Mouse (Mus musculus) olfactory bulb, adult 2 months (tissue): ENCODE measurements around the gene Vrk3. TPM values are rescaled to one million over a fixed set of nuclear protein-coding genes. Genes with fewer than 3 reads are reported as not detected.
A peak's percentile ranks its signal among the peaks of the same experiment; 100 is the strongest.

Source experiments
- H3K27ac ChIP-seq: fragments of 200-500 bp; 2 replicates; pipeline ENCODE4 v1.5.1; 2012; ENCODE audit warnings: low read depth, low read length; ENCODE audit not compliant: insufficient read depth
- H3K4me1 ChIP-seq: fragments of 200-500 bp; 2 replicates; pipeline ENCODE4 v1.6.1; 2012; ENCODE audit warnings: low read length; ENCODE audit not compliant: control insufficient read depth, insufficient read depth
- H3K4me3 ChIP-seq: fragments of 200-500 bp; 2 replicates; pipeline ENCODE4 v1.5.1; 2012; ENCODE audit warnings: mild to moderate bottlenecking, low read depth, low read length, moderate library complexity; ENCODE audit not compliant: insufficient read depth
- CTCF ChIP-seq: fragments of 200-500 bp; IDR thresholded peaks from 2 replicates; pipeline ENCODE4 v1.5.1; 2012; ENCODE audit warnings: low read depth, mild to moderate bottlenecking, low read length, moderate library complexity; ENCODE audit not compliant: insufficient read depth
- POLR2A ChIP-seq: fragments of 200-500 bp; IDR thresholded peaks from 2 replicates; pipeline ENCODE4 v1.6.1; 2012; ENCODE audit warnings: mild to moderate bottlenecking, low read depth, low read length, moderate library complexity; ENCODE audit not compliant: insufficient read depth
- WGBS: fragments of 180-500 bp; shearing (Covaris S2); methylation state at CpG from one replicate; pipeline ENCODE4 v1.1.7; 2018; 5-methylcytosine and 5-hydroxymethylcytosine counted together
- polyA plus RNA-seq: library from polyadenylated mRNA; stranded (reverse); fragments of >200 nt; gene quantifications from 2 replicates; pipeline ENCODE4 v1.2.4, GENCODE M21; 2012; ENCODE audit warnings: low replicate concordance; ENCODE audit not compliant: missing spikeins, insufficient read depth, insufficient read length

The Vrk3 gene
- polyA plus RNA-seq, 1 experiment: not detected

DNA sequence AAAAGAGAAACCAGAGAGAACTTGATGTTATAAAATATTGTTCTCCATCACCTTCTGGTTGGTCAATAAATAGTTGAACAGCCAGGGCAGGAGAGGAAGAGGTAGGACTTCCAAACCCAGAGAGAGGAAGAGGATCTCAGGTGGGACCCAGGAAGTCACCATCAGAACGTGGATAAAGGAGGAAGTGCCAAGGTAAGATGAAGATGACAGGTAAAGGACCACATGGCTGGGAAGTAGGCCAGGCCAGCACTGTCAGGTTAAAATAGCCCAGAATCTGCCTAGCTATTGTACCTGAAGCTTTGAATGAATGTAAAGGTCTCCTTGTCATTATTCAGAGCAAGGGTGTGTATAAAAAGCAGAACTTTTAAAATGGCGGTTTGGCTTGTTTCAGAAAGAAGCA is 60.7 kb downstream of the Vrk3 start:
- no peak for TF ChIP-seq POLR2A
- TF ChIP-seq CTCF: no peak
- no peak overlapping the region for H3K4me3 ChIP-seq
- WGBS: 84% methylated on average over 2 of the region's 2 CpGs
- H3K4me1 ChIP-seq: no peaks in the 10 kb centered on the region
- H3K27ac ChIP-seq: no peak overlapping the region

DNA sequence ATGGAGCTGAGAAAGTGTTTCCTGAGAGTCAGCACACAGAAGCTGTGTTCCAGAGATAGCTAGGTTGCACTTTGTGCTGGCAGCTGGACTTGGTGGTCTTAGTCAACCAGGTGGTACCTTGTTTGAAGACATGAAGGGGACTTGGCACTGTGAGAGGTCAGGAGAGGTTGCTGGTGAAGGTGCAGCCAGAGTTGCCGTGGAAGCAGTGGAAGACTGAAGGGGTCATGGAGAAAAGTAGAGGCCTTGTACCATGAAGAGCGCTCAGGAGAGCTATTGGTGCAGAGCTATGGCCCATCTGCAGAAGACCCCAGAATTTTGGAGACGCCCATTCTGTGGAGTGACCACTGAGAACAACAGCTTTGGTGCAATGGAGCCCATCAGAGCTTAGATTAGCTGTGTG is 61.3 kb downstream of the Vrk3 start:
- no peak overlapping the region for H3K27ac ChIP-seq
- TF ChIP-seq CTCF (no peak), POLR2A (no peak)
- H3K4me3 ChIP-seq: no peak overlapping the region
- H3K4me1 ChIP-seq: no peaks in the 10 kb centered on the region
- 96% methylated on average over 3 of the region's 3 CpGs for WGBS

DNA sequence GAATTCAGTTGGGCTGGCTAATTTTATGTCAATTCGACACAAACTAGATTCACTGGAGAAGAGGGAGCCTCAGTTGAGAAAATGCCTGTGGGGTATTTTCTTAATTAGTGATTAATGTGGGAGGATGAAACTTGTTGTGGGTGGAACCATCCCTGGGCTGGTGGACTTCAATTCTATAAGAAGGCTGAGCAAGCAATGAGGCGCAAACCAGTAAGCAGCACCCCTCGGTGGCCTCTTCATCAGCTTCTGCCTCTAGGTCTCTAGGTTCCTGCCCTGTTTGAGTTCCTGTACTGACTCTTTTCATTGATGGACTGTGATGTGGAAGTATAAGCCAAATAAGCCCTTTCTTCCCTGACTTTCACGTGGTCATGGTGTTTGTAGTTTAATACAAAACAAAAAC is 62.2 kb downstream of the Vrk3 start:
- H3K4me1 ChIP-seq: peaks cover 3% of the 10 kb centered on the region

DNA sequence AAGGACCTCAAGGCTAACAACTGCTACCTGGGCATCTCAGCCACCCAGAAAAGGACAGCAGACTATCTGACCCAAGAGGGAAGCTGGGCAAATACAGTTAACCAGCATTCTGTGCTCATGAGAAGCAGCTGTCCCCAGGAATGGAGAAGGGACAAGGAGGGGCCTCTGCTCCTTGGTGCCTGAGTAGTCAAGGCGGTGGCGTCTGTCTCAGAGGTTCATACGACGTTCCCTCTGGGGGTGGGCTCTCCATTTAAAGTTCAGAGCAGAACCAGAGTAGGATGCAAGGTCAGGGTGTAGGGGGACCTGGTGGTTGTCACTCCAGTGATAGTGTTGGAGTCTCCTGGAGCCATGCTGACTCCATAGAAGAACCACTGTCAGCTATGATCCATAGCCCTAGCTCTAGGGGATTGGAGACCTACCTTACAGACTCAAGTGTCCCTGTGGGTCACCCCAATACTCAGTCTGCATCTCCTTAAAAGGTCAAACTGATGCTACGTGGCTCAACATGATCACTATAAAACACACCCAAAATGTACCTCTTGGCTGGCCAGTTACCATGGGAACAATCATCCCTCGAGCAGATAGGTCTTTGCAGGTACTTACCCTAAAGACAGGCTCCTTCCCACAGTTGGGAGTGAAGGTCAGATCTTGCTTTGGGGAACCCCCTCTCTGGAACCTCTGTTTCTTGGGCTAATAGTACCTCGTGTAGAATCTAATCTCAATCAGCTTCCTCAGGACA is 62.8 kb downstream of the Vrk3 start:
- Histone ChIP-seq H3K27ac (no peak overlapping the region), H3K4me1 (peaks cover 3% of the 10 kb centered on the region), H3K4me3 (no peak overlapping the region)
- no peak for TF ChIP-seq POLR2A
- TF ChIP-seq CTCF: no peak
- whole genome bisulfite sequencing: 88% methylated on average over 7 of the region's 7 CpGs

More for the DNA sequence above, 62.2 kb downstream of the Vrk3 start:
- H3K4me3 ChIP-seq: no peak overlapping the region
- TF ChIP-seq CTCF: no peak
- no peak for TF ChIP-seq POLR2A
- WGBS: 66% methylated on average over 4 of the region's 4 CpGs
- H3K27ac ChIP-seq: no peak overlapping the region

DNA sequence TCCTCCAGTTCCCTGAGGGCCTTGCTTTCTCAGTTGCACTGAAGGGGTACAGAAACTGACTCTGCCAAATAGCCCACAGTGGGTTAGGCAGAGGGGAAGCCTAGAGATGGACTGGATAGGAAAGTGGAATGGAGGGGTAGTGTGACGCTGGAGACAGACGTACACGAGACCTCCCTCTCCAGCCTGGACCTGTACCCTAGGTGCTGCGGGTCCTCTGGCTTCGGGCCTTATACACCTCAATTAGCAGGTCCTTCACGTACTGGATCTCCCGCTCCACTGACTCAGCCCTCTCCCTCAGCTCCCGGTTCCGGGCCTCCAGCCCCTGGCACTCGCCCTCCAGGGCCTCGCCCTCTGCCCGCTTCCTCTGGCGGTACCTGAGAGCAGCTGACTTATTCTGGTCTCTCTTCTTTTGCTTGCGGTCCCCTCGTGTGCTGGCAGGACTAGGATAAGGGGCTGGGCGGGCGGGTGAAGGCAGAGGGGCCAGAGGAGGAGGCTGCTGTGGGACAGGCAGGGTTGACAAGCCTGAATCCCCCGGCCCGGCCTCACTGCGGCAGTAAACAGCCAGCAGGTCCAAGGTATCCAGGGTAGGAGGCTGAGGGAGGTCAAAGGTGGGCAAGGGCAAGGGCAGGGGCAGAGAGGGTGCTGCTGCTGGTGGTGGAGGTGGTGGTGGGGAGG is 64.6 kb downstream of the Vrk3 start:
- WGBS: 92% methylated on average over 20 of the region's 20 CpGs

DNA sequence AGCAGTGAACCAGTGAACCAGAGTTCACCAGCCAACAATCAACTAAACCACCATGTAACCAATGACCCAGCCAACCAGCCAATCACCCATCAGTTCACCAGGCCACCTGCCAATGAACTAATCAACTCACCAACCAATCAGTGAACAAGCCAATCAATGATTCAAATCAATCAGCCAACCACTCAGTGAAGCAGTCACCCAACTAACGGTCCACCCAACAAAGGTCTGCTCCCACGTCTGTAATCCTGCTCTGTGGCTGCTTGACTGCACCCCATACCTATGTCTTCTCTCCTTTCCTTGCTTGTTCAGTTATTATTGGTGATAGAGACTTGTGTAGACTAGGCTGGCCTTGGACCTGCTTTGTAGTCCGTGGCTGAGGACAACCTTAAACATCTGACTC is 65.8 kb downstream of the Vrk3 start:
- H3K4me3 ChIP-seq: no peak overlapping the region
- no peak for TF ChIP-seq CTCF
- TF ChIP-seq POLR2A: no peak
- no peak overlapping the region for H3K27ac ChIP-seq
- WGBS: 86% methylated on average over 3 of the region's 3 CpGs
- peaks cover 8% of the 10 kb centered on the region for H3K4me1 ChIP-seq

More for the DNA sequence above, 64.6 kb downstream of the Vrk3 start:
- H3K4me3 ChIP-seq: no peak overlapping the region
- no peak overlapping the region for H3K27ac ChIP-seq
- peaks cover 3% of the 10 kb centered on the region for H3K4me1 ChIP-seq
- TF ChIP-seq POLR2A (no peak), CTCF (no peak)

DNA sequence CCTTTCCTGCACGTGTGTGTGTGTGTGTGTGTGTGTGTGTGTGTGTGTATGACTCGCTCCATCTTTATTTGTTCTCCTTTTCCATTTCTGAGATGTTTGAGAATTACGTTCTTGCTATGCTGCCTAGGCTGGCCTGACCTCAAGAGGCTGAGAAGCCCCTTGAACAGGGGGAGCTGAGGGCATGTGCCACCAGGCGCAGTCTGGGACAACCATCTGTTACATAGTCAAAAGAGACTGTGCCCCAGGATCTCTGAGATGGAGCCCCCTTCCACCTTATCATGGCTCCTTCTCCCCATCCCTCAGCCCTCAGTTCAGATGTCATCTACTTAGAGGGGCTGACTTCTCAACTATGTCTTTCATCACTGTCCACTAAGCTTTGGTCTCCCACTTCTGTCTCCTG is 66.2 kb downstream of the Vrk3 start:
- TF ChIP-seq POLR2A (no peak), CTCF (no peak)
- WGBS: 87% methylated on average over 4 of the region's 4 CpGs
- no peak overlapping the region for H3K4me3 ChIP-seq
- no peak overlapping the region for H3K27ac ChIP-seq
- peaks cover 9% of the 10 kb centered on the region for H3K4me1 ChIP-seq

DNA sequence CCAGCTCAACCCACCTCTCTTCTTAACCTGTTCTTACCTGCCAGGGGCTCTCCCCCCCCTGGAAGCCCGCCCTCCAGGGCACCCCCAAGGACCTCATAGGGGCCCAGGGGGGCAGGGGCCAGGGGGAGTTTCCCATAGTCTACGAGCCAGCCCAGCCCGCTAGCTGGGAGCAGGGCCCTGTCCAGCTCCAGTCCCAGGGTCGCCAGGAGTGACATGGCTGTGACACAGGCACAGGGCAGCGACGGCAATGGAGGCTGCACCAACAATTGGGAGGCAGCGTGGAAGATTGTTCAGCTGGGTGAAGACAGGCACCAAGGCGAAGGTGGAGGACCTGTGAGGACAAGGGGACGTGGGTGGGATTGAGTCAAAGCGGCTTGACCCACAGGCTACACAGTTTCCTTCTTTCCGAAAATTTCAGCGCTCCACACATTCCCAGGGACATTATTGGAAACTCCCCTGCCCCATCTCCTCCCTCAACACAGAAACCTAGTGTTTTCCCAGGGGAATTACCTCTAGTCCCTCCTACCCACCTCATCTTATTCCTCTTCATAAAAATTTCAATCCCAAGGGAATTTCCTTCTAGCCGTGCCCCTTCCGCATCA is 66.8 kb downstream of the Vrk3 start:
- Histone ChIP-seq H3K4me3 (peak overlapping the region; percentile 100), H3K27ac (no peak overlapping the region; the same call in 1 of the 2 replicates), H3K4me1 (peaks cover 13% of the 10 kb centered on the region)
- TF ChIP-seq CTCF (no peak), POLR2A (no peak)
- whole genome bisulfite sequencing: 27% methylated on average over 14 of the region's 14 CpGs

DNA sequence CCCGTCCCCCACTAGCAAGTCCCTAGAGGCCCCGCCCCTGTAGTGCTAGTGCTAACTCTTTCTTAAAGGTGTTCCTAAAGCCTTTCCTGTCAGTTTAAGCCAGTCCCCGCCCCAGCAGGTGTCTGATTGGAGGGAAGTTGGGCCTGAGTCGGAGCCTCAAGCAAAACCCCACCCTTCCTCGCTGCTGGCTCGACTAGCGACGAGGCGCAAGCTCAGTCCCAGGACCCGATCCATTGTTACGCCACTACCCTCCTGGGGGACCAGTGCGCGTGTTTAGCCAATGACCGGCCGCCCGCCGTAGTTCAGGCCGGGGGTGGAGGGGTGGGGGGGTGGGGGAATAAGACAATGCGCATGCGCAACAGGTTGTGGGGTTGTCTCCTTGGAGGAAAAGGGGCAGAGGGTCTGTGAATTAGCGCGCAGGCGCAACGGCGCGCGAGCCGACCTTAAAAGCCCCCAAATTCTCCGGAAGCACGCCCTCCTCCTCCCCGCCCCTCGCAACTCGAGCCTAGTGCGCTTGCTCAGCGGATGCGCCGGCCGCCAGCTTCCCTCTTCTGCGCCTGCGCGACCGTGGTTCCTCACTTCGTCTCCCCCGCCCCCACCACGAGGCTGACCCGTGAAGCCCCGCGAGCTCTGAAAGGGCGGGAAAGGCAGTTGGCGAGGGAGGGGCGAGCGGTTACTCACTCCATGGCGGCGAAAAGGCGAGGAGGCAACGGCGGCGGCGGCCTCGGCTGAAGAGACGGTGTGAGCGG is 67.7 kb downstream of the Vrk3 start, which contains the start of the genes Nup62 and Il4i1:
Gene Nup62 (plus strand): TSS at position 368 of the 749 bp plus-strand sequence.
Gene Il4i1 (plus strand): TSS at position 667 of the 749 bp plus-strand sequence.
- peak within 1 kb of the TSS; percentile 95 for H3K27ac ChIP-seq
- peak within 1 kb of the TSS; percentile 100 for H3K4me3 ChIP-seq
- TF ChIP-seq POLR2A (0 out of 2 replicates have a peak, but pooled peaks have one; percentile 34), CTCF (no peak)
- WGBS: under 1% methylated on average over 62 of the region's 62 CpGs
- peaks cover 13% of the 10 kb centered on the region for H3K4me1 ChIP-seq
